Mouse (Mus musculus): ENCODE data around the gene B3gnt4.
A peak's percentile ranks its signal among the peaks of the same experiment; 100 is the strongest.
"Not testable (repeated sequence)": the region's sequence is repeated elsewhere in the genome, so short reads cannot be mapped to it uniquely, and the experiment has no call there.

Gene B3gnt4

GRCm38 (mm10) chr5:123510160-123510559 lies at the start of gene B3gnt4:
TSS of gene B3gnt4 (plus strand) at chr5:123510460.
- DNase-seq (ENCODE audit: low read depth): no peak

- DNase-seq (ENCODE audit: low read depth): no peak
Measured at GRCm38 (mm10) chr5:123461420-123461819, 48.8 kb upstream of the B3gnt4 start.

GRCm38 (mm10) chr5:123464638-123465037 lies 45.6 kb upstream of the B3gnt4 start:
- no peak for DNase-seq (ENCODE audit: low read depth)

GRCm38 (mm10) chr5:123470784-123471400 lies 39.4 kb upstream of the B3gnt4 start:
- DNase-seq (ENCODE audit: low read depth): peak; percentile 20

- DNase-seq (ENCODE audit: low read depth): no peak
Measured at GRCm38 (mm10) chr5:123473817-123474216, 36.4 kb upstream of the B3gnt4 start.

- no peak for DNase-seq (ENCODE audit: low read depth)
Measured at GRCm38 (mm10) chr5:123487659-123488395, 22.4 kb upstream of the B3gnt4 start.

- no peak for DNase-seq (ENCODE audit: low read depth)
Measured at GRCm38 (mm10) chr5:123489112-123489785, 21.0 kb upstream of the B3gnt4 start, which contains the start of the genes Lrrc43 and Il31. TSS of gene Lrrc43 (plus strand) at chr5:123489305. TSS of gene Il31 (minus strand) at chr5:123489489.

- DNase-seq (ENCODE audit: low read depth): no peak
Measured at GRCm38 (mm10) chr5:123489935-123490334, 20.3 kb upstream of the B3gnt4 start.

GRCm38 (mm10) chr5:123499717-123500116 lies 10.5 kb upstream of the B3gnt4 start:
- no peak for DNase-seq (ENCODE audit: low read depth)

- DNase-seq (ENCODE audit: low read depth): no peak
Measured at GRCm38 (mm10) chr5:123501973-123502372, 8.3 kb upstream of the B3gnt4 start.

- DNase-seq (ENCODE audit: low read depth): peak; percentile 81
Measured at GRCm38 (mm10) chr5:123507936-123508723, 2.1 kb upstream of the B3gnt4 start.

GRCm38 (mm10) chr5:123508921-123509320 lies 1.3 kb upstream of the B3gnt4 start:
- DNase-seq (ENCODE audit: low read depth): no peak

- not testable (repeated sequence) for DNase-seq (ENCODE audit: low read depth)
Measured at GRCm38 (mm10) chr5:123511426-123511825, 1.2 kb downstream of the B3gnt4 start.

- no peak for DNase-seq (ENCODE audit: low read depth)
Measured at GRCm38 (mm10) chr5:123512102-123512501, 1.8 kb downstream of the B3gnt4 start.

GRCm38 (mm10) chr5:123514871-123515270 lies 4.6 kb downstream of the B3gnt4 start:
- no peak for DNase-seq (ENCODE audit: low read depth)

GRCm38 (mm10) chr5:123520666-123521065 lies 10.4 kb downstream of the B3gnt4 start:
- DNase-seq (ENCODE audit: low read depth): no peak

GRCm38 (mm10) chr5:123521621-123522020 lies 11.4 kb downstream of the B3gnt4 start:
- DNase-seq (ENCODE audit: low read depth): no peak

- no peak for DNase-seq (ENCODE audit: low read depth)
Measured at GRCm38 (mm10) chr5:123522166-123522565, 11.9 kb downstream of the B3gnt4 start.

- peak; percentile 95 for DNase-seq (ENCODE audit: low read depth)
Measured at GRCm38 (mm10) chr5:123523692-123524392, 13.6 kb downstream of the B3gnt4 start, which contains the start of gene Diablo. TSS of gene Diablo (minus strand) at chr5:123524176.

GRCm38 (mm10) chr5:123524393-123524750 lies 14.1 kb downstream of the B3gnt4 start:
- peak; percentile 69 for DNase-seq (ENCODE audit: low read depth)

GRCm38 (mm10) chr5:123525281-123525680 lies 15.0 kb downstream of the B3gnt4 start, which contains the start of gene Gm49027:
TSS of gene Gm49027 (minus strand) at chr5:123525488.
- no peak for DNase-seq (ENCODE audit: low read depth)
